Mouse (Mus musculus): ENCODE measurements at regions not wholly inside any gene's neighbourhood (a gene's known extent, or its start where the extent isn't known, plus 50 kb on each side); places are given as distances from the start of the nearest gene placed in this dataset.

- Histone ChIP-seq H3K4me3 (replicated peaks; ENCODE audit: insufficient read depth, low read depth, low read length) (no peak overlapping the region), H3K4me1 (ENCODE audit: control insufficient read depth, insufficient read depth, low read length) (no peaks in the 10 kb centered on the region), H3K27me3 (ENCODE audit: control insufficient read depth, insufficient read depth, low read length) (no peaks in the 10 kb centered on the region), H3K27ac (ENCODE audit: insufficient read depth, low read length) (no peak overlapping the region)
- no peak for TF ChIP-seq CTCF (IDR thresholded peaks at IDR 0.05; ENCODE audit: borderline replicate concordance, insufficient read depth, low read depth, low read length)
- no peak for TF ChIP-seq POLR2A (IDR thresholded peaks at IDR 0.05; ENCODE audit: borderline replicate concordance, insufficient read depth, low read length)
- WGBS = 69% methylated on average over 4 of the region's 4 CpGs
- DNase-seq = no peak
Observed at GRCm38 (mm10) chr3:45523281-45523680, 145.1 kb downstream of the Pcdh10 start.

DNA sequence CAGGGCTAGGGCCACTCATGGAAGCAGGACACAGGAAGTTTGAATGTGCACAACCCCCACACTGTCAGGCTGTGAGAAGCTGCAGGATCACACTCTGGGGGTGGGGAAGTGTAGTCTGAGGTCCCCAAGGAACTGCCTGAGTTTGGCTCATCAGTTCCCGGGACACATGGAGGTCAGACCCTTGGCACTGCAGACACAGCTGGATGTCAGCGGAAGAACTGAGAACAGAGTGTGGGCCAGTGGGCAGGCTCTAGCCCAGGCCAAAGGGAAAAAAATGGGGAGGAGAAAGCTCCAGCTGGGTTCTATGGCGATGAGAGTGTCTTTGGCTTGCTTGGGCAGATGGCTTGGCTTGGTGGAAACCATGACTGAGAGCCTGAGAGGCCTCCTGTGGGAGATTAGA is 168.9 kb downstream of the Pcdh10 start:
- TF ChIP-seq CTCF (IDR thresholded peaks at IDR 0.05; ENCODE audit: borderline replicate concordance, insufficient read depth, low read depth, low read length) = no peak
- no peak for TF ChIP-seq POLR2A (IDR thresholded peaks at IDR 0.05; ENCODE audit: borderline replicate concordance, insufficient read depth, low read length)
- DNase-seq = no peak
- Histone ChIP-seq H3K4me1 (ENCODE audit: control insufficient read depth, insufficient read depth, low read length) (no peaks in the 10 kb centered on the region), H3K4me3 (replicated peaks; ENCODE audit: insufficient read depth, low read depth, low read length) (no peak overlapping the region), H3K27ac (ENCODE audit: insufficient read depth, low read length) (no peak overlapping the region), H3K27me3 (ENCODE audit: control insufficient read depth, insufficient read depth, low read length) (no peaks in the 10 kb centered on the region)
- WGBS = 64% methylated on average over 3 of the region's 3 CpGs

GRCm38 (mm10) chr3:45555736-45556135 is 177.5 kb downstream of the Pcdh10 start:
- H3K4me3 ChIP-seq (replicated peaks; ENCODE audit: insufficient read depth, low read depth, low read length) = no peak overlapping the region
- no peaks in the 10 kb centered on the region for H3K4me1 ChIP-seq (ENCODE audit: control insufficient read depth, insufficient read depth, low read length)
- peak; percentile 26 to 27 for DNase-seq
- no peak overlapping the region for H3K27ac ChIP-seq (ENCODE audit: insufficient read depth, low read length)
- TF ChIP-seq CTCF (IDR thresholded peaks at IDR 0.05; ENCODE audit: borderline replicate concordance, insufficient read depth, low read depth, low read length) (peak; percentile 47; the same call in 1 of the 2 replicates), POLR2A (IDR thresholded peaks at IDR 0.05; ENCODE audit: borderline replicate concordance, insufficient read depth, low read length) (no peak)
- WGBS = 29% methylated on average over 1 of the region's 1 CpGs
- H3K27me3 ChIP-seq (ENCODE audit: control insufficient read depth, insufficient read depth, low read length) = no peaks in the 10 kb centered on the region

- no peak for TF ChIP-seq POLR2A (IDR thresholded peaks at IDR 0.05; ENCODE audit: borderline replicate concordance, insufficient read depth, low read length)
- TF ChIP-seq CTCF (IDR thresholded peaks at IDR 0.05; ENCODE audit: borderline replicate concordance, insufficient read depth, low read depth, low read length) = no peak
- Histone ChIP-seq H3K4me1 (ENCODE audit: control insufficient read depth, insufficient read depth, low read length) (no peaks in the 10 kb centered on the region), H3K4me3 (replicated peaks; ENCODE audit: insufficient read depth, low read depth, low read length) (no peak overlapping the region), H3K27ac (ENCODE audit: insufficient read depth, low read length) (no peak overlapping the region), H3K27me3 (ENCODE audit: control insufficient read depth, insufficient read depth, low read length) (no peaks in the 10 kb centered on the region)
- 95% methylated on average over 1 of the region's 1 CpGs for WGBS
- DNase-seq = no peak
Observed at GRCm38 (mm10) chr3:45572995-45573394, 194.8 kb downstream of the Pcdh10 start.

GRCm38 (mm10) chr3:45577035-45577434 is 198.8 kb downstream of the Pcdh10 start:
- Histone ChIP-seq H3K4me3 (replicated peaks; ENCODE audit: insufficient read depth, low read depth, low read length) (no peak overlapping the region), H3K27ac (ENCODE audit: insufficient read depth, low read length) (no peak overlapping the region), H3K27me3 (ENCODE audit: control insufficient read depth, insufficient read depth, low read length) (no peaks in the 10 kb centered on the region), H3K4me1 (ENCODE audit: control insufficient read depth, insufficient read depth, low read length) (no peaks in the 10 kb centered on the region)
- WGBS = 88% methylated on average over 1 of the region's 1 CpGs
- DNase-seq = no peak
- TF ChIP-seq CTCF (IDR thresholded peaks at IDR 0.05; ENCODE audit: borderline replicate concordance, insufficient read depth, low read depth, low read length) = no peak

DNA sequence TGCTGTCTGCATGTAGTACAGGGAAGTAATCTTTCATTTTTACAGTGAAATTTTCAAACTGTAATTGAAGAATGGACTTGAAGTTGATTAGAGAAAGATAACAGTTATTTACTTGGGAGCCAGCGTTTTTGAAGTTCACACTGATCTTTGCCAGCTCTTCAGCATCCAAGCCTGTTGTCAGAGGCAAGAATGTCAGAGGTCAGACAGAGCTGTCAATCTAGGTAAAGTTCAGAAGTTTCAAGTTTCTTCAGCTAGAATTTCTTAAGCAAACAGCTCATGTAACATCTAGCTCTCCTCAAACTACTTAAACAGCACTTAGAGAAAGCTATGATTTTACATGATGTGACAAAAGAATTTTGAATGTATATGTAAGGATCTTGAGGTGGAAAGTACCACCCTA is 215.4 kb downstream of the Pcdh10 start:
- 30% methylated on average over 1 of the region's 1 CpGs for WGBS
- H3K27me3 ChIP-seq (ENCODE audit: control insufficient read depth, insufficient read depth, low read length) = no peaks in the 10 kb centered on the region
- DNase-seq = no peak
- H3K27ac ChIP-seq (ENCODE audit: insufficient read depth, low read length) = no peak overlapping the region
- no peak for TF ChIP-seq CTCF (IDR thresholded peaks at IDR 0.05; ENCODE audit: borderline replicate concordance, insufficient read depth, low read depth, low read length)
- no peak for TF ChIP-seq POLR2A (IDR thresholded peaks at IDR 0.05; ENCODE audit: borderline replicate concordance, insufficient read depth, low read length)
- H3K4me3 ChIP-seq (replicated peaks; ENCODE audit: insufficient read depth, low read depth, low read length) = no peak overlapping the region
- no peaks in the 10 kb centered on the region for H3K4me1 ChIP-seq (ENCODE audit: control insufficient read depth, insufficient read depth, low read length)

- 61% methylated on average over 2 of the region's 2 CpGs for WGBS
- H3K4me1 ChIP-seq (ENCODE audit: control insufficient read depth, insufficient read depth, low read length) = no peaks in the 10 kb centered on the region
- no peak for TF ChIP-seq POLR2A (IDR thresholded peaks at IDR 0.05; ENCODE audit: borderline replicate concordance, insufficient read depth, low read length)
- no peak for TF ChIP-seq CTCF (IDR thresholded peaks at IDR 0.05; ENCODE audit: borderline replicate concordance, insufficient read depth, low read depth, low read length)
- H3K27ac ChIP-seq (ENCODE audit: insufficient read depth, low read length) = no peak overlapping the region
- H3K4me3 ChIP-seq (replicated peaks; ENCODE audit: insufficient read depth, low read depth, low read length) = no peak overlapping the region
- DNase-seq = no peak
- H3K27me3 ChIP-seq (ENCODE audit: control insufficient read depth, insufficient read depth, low read length) = no peaks in the 10 kb centered on the region
Observed at GRCm38 (mm10) chr3:45602278-45602677, 224.1 kb downstream of the Pcdh10 start.

DNA sequence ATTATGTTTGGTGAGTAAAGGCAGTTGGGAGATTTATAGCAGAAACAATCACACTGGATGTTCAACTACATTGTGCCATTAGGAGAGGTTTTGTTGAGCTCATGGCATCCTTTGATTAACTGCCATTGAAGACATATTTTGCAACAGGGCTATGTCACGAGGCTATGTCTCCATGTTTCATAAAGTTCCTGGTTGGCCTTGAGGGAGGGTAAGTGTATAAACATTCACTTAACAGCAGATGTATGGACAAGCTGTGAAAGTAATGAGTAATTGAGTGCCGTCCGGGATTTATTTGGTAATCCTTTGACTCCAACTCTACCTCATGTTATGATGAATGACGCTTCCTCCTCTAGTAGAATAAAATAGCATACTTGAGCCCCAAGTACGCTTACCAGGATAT is 225.0 kb downstream of the Pcdh10 start:
- DNase-seq = no peak
- H3K27me3 ChIP-seq (ENCODE audit: control insufficient read depth, insufficient read depth, low read length) = no peaks in the 10 kb centered on the region
- no peak overlapping the region for H3K27ac ChIP-seq (ENCODE audit: insufficient read depth, low read length)
- WGBS = 86% methylated on average over 5 of the region's 5 CpGs
- no peak for TF ChIP-seq POLR2A (IDR thresholded peaks at IDR 0.05; ENCODE audit: borderline replicate concordance, insufficient read depth, low read length)
- TF ChIP-seq CTCF (IDR thresholded peaks at IDR 0.05; ENCODE audit: borderline replicate concordance, insufficient read depth, low read depth, low read length) = no peak
- H3K4me1 ChIP-seq (ENCODE audit: control insufficient read depth, insufficient read depth, low read length) = no peaks in the 10 kb centered on the region
- H3K4me3 ChIP-seq (replicated peaks; ENCODE audit: insufficient read depth, low read depth, low read length) = no peak overlapping the region
